Comparison of ENCODE assay signal across 18 mouse cellular contexts in the genomic region with DNA sequence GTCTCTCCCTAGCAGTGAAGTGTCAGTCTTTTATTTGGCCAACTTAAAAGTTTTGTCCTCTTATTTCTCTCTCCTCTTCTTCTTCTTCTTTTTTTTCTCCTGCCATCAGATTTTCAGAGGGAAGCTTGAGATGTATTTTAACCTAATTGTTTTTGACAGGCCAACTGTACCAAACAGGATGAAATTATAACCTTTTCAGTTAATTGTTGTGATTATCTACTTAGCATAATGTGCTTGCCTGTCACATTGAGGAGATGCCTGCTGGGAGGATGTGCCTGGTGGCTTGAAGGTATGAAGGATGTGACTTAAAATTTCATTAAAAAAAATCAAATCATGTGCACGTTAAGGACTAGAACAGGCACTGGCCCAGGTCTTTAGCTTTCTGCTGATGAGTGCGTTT.
"Had no signal": no experiment of that assay in that cellular context is flagged by ENCODE, and none has a peak within 500 bp of the region (broad histone marks: within the 10 kb centered on the region; RNA-seq: fewer than 3 reads in every experiment).

No protein-coding gene starts in this region.

- H3K4me3 ChIP-seq: liver, embryonic 15.5 days; midbrain, embryonic 10.5 days; midbrain, embryonic 12.5 days; midbrain, embryonic 15.5 days; myocyte; neural tube, embryonic 13.5 days; neural tube, embryonic 15.5 days had no signal

- ATAC-seq: midbrain, embryonic 15.5 days had no signal

- H3K4me2 ChIP-seq: liver, embryonic 15.5 days; lung, embryonic 14.5 days; midbrain, embryonic 12.5 days; midbrain, embryonic 15.5 days; neural tube, embryonic 13.5 days; neural tube, embryonic 15.5 days had no signal

- H3K9me3 ChIP-seq: liver, embryonic 15.5 days; midbrain, embryonic 10.5 days; midbrain, embryonic 12.5 days; midbrain, embryonic 15.5 days; neural tube, embryonic 13.5 days; neural tube, embryonic 15.5 days had no signal

- H3K27ac ChIP-seq: liver, embryonic 15.5 days; midbrain, embryonic 10.5 days; midbrain, embryonic 12.5 days; midbrain, embryonic 15.5 days; neural tube, embryonic 13.5 days; neural tube, embryonic 15.5 days had no signal

- DNase-seq: lung, adult 18-20 months; lung, embryonic 14.5 days; lung, postnatal 10 days; lung, postnatal 4 days; right cerebral cortex, adult 18-20 months; right cerebral cortex, postnatal 25 days; right cerebral cortex, postnatal 4 days; spleen, adult 18-20 months; thymus, adult 18-20 months; thymus, postnatal 14 days; thymus, postnatal 36 days had no signal

- H3K27me3 ChIP-seq: liver, embryonic 15.5 days; midbrain, embryonic 12.5 days; midbrain, embryonic 15.5 days; neural tube, embryonic 13.5 days; neural tube, embryonic 15.5 days had no signal

- H3K36me3 ChIP-seq: liver, embryonic 15.5 days; midbrain, embryonic 10.5 days; midbrain, embryonic 12.5 days; midbrain, embryonic 15.5 days; neural tube, embryonic 13.5 days; neural tube, embryonic 15.5 days had no signal

- H3K4me1 ChIP-seq: liver, embryonic 15.5 days; midbrain, embryonic 10.5 days; midbrain, embryonic 12.5 days; midbrain, embryonic 15.5 days; neural tube, embryonic 13.5 days; neural tube, embryonic 15.5 days had no signal

- H3K9ac ChIP-seq: liver, embryonic 15.5 days; lung, embryonic 14.5 days; midbrain, embryonic 12.5 days; midbrain, embryonic 15.5 days; neural tube, embryonic 13.5 days; neural tube, embryonic 15.5 days had no signal
